Mouse (Mus musculus): Measurements from ENCODE around the gene Atf3.

Gene Atf3

DNA sequence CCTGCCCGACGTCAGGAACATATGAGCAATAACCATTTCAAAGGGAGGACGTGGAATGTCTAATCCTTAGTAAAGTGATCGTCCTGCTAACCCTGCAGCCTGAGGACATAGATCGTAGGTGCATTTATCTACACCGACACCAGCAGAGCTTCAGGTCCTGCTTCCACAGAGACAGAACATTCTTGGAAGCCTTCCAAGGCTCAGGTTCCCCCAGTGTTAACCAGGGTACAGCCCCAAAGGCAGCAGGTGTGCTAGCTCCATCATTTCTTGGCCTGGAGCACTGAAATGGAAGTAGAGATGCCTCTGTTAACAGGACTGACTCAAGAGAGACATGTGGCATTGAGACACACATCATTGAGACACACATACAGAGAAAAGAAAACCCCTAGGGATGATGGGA, 25.6 kb downstream of the Atf3 start:
- no peak for DNase-seq (ENCODE audit: low spot score in 2 of 2)

DNA sequence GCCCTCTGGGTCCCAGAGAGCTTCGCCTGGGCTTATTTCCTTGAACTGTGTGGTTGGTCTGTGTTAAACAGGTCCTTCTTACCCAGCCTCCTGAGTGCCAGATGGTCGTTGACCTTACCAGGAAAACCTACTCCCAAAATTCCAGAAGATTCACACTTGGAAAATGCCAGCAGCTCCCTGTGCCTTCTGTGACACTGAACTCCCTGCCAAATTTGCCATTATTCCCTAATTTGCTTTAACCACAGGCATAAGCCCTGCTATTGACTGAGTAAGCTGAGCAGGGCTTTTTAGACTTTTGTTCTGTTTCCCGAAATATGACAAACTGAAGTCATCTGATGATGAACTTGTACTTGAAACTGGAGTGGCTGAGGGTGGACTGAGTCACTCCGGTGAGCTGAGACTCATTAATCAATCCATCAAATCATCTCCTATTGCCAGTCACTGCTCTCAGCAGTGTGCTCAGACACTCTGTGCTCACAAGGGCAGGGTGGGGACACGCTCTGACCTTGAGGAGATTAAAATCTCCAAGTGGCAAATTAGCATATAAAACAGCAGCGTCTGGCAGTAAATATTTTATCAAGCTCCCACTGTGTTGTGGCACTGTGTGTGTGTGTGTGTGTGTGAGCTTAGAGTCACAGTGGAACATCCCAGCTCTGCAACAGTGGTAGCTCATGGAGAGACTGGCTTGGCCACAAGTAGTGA, 28.0 kb downstream of the Atf3 start:
- DNase-seq (ENCODE audit: low spot score in 2 of 2): no peak

DNA sequence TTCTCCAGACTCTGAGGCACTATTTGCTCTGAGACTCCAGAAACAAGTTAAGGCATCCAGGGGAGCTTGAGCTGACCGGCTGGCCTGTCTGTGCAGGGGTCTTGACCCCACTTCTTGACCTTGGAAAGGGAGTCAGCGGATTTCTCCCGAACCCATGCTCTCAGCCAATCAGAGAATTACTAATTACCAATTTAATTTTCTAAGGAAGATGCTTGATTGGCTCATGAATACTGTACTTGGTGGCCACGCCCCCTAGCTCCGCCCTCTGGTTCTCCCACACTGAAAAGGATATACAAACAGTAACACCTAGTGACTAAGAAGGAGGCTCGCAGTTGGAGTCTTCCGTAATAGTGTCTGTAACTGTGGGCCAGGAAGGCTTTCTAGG, 31.5 kb downstream of the Atf3 start:
- no peak for DNase-seq (ENCODE audit: low spot score in 2 of 2)

DNA sequence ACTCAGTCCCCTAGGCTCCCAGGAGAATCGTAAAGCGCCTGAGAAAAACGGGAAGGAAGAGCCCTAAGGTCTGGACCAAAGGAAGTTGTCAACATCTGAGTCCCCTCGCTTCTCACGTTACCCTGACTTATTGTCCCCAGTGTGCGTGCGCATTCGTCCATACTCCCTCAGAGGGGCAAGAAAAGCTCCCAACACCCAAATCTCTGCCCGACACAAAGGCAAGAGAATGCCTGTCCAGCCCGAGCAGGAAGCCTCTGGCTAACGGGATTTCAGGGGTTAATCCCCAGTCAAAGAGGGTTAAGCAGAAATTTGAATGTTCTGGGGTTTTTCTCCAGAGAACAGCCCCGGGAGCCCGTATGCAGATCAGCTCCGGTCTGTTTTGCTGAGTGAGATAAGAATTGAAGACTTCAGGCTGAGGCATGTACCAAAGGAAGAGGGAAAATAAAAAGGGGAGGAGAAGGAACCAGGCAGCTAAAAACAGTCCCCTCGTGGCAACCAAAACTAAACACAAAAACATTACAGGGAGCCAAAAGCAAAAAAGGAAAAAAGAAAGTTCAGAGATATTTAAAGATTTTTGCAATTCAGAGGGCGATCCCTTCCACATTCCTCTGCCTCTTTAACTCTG, 32.0 kb downstream of the Atf3 start:
- DNase-seq (ENCODE audit: low spot score in 2 of 2): no peak

DNA sequence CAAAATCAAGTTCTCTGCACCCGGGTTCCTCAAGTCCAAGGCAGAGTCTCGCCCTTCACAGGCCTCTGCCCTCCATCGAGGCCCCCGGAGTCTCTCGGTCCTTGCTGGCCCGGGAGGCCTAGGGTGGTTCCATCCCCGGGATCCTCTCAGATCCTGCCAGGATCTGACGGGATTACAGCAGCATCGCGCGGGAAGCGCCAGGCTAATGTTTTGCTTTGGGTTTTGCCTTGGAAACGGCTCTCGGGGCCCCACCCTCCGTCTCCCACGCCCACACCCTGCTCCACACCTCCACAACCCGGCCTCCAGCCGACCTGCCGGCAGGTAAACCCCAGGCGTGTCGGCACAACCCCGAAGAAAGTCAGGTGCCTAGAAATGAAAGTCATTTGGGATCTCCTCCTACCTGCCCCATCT, 33.0 kb downstream of the Atf3 start:
- no peak for DNase-seq (ENCODE audit: low spot score in 2 of 2)

DNA sequence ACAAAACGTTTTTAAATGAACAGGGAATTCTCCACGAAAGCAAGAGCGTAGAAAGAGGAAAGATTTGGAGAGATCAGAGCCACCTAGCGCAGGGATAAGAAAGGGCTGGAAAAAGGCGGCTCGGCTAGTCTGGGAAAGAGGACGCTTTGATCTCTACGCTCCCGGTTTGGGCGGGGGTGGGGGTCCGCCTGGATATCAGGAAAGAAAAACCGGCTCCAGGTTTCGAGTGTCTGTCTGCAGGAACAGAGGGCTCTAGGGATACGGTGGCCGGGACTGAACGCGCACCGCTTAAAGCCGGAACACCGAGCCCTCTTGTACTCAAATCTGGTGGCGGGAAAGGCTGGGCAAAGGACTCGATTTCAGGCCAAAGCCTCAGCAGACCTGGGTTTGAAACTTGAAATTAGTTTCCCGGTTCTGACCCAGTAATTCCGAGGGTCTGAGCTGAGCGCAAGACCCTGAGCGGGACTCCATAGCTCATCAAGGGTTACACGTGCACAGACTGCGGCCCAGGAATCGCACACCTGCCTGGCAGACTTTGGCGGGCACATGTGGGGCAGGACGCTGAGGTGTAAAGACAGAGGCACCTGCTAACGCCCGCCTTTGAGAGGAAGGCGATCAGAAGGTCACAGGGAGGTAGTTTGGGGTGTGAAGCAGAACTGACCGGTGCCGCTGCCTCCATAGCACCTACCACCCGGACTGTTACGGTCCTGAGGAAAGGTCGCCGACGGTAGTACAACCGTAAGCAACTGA, 33.6 kb downstream of the Atf3 start:
- no peak for DNase-seq (ENCODE audit: low spot score in 2 of 2)

DNA sequence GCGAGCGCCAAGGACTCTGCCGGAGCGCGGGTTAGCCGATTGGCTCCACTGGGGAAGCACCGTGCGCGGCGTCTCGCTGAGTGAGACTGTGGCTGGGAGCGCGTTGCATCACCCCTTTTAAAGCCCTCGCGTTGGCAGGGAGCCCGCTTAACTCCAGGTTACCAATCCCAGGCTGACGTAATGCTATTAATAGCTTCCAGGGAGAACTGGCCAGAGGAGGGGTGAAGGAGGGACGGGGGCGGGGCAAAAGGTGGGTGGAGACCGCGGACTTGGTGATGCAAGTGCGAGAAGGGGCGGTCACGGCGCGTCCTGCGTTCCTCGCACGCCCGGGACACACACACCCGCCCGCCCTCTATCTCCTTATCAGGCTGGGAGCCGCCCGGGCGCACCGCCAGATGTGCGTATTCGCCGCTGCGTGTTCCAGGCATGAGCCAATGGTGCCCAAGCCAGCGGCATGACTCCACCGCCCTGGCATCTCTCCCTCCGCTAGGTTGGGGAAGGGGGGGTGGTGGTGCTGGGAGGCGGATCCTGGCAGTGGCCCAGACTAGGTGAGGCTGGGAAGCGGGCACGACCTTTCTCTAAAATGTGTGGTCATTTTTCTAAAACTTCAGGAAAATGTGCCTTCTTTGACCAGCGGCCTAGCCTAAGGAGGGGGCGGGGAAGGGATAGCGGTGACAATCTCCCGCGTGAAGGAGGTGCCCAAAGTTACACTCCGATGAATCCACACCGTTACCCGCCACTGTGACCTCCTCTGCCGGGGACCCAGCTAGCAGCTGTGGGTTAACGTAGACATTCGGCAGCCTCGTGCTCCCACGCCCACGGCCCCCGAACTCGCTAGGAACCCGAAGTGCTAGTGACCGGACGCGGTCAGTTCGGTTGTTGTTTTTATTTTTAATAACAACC, 34.4 kb downstream of the Atf3 start:
- DNase-seq (ENCODE audit: low spot score in 2 of 2): peak; percentile 63 to 70

DNA sequence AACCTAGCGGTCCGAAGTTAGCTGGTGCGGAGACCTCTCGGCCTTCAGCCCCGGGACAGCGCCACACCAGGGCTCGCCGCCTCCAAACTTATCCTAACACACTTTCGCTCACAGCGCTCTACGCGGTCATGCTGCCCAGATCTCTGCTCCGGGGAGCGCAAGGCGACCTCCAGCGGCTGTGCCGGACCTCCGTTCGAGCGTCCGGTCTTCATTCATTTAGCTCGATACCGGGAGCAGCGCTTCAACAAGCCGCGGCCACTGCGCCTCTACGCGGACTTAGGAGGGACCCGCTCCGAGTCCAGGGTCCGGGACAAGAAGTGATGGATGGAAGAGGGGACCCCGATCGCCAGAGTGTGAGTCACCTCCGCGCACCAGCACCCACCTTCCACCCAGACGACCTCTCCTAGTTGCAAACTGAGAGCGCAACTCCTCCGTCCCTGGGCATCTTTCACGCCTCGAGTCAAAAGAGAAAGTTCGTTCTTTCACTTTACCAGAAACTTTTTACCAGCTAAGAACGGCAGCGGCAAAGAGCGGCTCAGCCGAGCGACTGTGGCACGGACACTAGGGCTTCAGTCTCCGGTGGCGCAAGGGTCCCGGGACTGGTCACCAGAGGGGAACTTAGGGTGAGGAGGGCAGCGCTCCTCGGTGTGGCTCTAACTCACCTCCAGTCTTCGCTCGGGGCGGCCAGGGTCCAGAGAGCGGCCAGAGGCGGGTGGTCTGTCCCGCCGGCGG, 35.2 kb downstream of the Atf3 start:
- peak in 1 of 2 experiments; percentile 13 for DNase-seq (ENCODE audit: low spot score in 2 of 2)

DNA sequence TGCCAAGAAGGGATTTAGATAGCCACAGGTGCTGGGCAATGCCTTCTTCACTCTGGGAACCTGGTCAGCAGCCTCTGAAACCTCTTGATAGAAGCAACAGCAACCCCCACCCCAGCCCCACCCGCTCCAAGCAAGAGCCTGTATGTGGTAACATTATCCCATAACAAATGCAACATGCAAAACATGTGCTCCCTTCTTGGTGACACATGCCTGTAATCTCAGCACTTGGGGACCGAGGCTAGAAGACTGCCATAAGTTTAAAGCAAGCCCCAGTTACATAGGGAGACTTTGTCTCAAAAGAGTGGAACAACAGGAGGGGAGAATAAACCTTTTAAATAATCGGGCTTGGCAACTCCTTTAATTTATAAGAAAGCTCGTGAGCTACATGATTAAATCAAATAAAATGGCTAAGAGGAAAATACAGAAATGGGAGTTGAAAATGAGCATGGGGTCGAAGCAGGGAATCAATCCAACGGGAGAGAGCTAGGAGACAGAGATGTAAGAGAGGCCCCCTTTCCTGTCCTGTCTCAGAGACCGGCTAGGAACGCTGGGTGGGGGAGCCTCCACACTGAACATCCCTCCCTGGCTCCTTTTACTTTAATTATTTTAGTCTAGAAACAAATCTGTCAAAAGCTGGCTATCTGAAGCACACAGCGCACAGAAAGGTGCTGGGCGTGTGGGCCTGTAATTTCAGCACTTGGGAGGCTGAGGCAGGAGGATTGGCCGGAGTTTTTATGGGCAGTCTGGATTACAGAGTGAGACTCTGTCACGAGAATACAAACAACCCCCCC, 36.2 kb downstream of the Atf3 start:
- DNase-seq (ENCODE audit: low spot score in 2 of 2): no peak

DNA sequence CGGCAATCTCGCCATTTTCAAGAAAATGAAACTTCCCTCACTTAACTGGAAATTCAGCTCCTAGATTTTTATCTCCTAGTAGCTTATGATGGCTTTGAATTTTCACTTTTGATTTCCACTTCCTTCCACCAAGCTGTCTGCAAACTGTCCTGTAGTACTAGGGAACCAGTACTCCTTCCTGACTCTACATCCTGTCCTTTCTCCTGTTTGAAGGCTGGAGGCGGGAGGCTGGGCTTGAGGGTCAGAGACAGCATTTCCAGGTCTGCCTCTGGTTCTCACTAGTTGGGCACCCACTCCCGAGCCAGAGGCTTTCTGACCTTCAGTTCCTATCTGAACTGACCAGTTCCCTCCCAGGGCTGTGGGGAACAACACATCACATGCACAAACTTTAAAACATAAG, 37.4 kb downstream of the Atf3 start:
- DNase-seq (ENCODE audit: low spot score in 2 of 2): no peak

DNA sequence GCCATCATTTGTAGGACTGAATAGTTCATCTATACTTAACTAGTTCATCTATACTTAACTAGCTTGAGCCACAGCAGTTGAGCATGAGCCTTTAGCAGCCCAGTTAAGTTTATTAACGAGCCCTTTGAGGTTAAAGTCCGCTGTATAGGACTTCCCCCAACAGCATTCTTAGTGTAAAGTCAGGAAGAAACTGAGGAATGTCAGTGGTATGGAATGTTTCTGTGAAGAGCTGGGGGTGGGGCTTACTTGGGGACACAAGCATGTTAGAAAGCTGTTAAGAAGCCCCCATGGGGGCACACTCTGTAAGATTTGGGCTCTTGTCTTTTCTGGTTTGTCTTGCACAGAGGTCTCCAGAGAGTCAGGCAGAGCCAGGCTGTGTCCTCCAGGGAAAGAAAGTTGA, 38.0 kb downstream of the Atf3 start:
- no peak for DNase-seq (ENCODE audit: low spot score in 2 of 2)

DNA sequence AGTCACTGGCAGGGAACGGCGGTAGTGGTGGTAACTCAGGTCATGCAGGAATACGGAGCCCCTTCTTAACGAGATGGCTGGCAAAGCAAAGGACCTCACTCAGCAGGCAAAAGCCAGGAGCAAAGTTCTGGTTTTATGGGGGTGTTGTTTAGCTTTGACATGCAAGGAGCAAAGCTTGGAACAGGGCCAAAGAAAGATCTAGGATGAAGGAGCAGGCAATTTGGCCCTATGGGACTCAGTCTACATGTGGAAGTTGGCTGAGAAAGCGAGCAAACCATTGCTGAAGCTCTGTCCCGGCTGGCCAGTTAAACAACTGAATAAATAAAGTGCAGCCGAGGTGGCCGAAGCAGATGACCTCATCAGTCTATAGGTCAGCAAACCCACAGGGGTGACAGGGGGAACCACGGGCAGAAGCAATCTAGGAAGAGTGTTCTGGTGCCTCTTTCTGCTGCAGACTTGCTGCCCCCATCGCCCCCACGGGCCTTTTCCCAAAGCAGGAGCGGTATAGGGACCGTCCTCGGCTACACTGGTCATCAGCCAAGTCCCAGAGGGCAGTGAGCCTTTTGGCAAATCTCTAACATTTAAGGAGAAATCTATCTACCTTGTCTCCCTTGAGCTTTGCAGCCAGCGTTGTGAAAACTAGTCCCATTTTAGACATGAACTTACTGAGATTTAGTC, 39.2 kb downstream of the Atf3 start:
- no peak for DNase-seq (ENCODE audit: low spot score in 2 of 2)

DNA sequence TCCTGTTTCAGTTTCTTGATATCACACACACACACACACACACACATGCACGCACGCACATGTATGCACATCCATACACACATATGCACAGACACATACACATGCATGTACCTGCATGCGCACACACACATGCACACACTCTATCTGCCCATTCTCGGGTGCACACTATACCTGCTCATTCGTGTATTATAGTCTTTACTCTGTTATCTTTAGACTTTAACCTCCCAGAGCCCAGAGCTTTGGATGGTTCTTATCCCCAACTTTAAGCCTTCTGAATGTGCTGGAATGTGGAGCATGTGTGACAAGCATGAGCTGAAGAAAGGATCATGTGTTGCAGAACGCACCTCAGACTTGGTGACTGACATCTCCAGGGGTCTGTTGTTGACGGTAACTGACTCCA, 41.0 kb downstream of the Atf3 start:
- DNase-seq (ENCODE audit: low spot score in 2 of 2): no peak

DNA sequence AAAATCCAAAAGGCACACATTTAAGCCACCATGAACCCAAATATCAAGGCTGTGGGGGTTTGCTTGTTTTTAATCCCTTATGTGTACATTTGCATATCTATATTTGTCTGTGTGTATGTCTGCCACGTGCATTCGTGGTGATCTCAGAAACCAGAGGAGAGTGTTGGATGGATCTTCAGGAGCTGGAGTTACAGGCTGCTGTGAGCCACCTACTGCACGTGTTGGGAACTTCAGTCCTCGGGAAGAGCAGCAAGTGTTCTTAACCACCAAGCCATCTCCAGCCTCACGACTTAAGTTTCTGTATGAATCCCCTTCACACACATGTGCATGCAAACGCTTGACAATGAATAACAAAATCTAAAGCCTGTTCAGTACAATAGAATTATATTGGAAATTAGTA, 45.4 kb downstream of the Atf3 start:
- peak; percentile 47 for DNase-seq (ENCODE audit: low spot score in 2 of 2)

DNA sequence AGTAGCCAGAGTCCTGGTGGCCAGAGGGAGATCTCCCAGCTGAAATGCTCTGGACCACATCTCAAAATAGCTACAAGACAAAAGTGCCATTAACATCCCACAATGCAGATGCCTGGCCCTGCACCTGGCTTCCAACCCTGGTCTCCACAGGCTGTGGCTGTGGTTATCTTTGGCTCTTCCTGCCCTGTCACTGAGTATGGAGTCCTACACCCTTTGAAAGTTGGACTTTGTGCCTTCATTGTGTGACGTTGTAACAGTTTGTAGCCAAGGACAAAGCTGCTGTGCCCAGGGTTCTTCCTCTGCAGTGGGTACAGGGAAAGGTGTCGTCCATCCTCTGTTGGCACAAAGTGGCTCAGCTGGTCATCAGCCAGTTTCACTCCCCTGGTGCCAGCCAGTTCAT, 47.4 kb downstream of the Atf3 start:
- no peak for DNase-seq (ENCODE audit: low spot score in 2 of 2)

DNA sequence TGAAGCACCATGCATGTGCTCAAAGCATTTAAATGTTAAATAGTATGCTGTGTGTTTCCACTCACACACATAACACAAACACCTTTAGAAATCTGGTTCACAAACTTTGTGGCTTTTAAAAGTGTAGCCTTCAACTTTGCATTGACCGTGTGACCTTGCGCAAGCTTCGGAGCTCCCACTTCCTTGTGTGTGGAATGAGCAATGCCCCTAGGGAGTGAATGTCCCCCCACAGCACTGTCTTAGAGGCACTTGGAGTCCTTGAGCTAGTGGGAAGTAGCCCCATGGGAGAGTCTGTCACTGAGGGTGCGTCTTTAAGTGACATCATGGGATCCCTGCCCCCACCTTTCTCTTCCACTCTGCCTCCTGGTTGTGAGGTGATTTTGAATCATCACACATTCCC, 51.6 kb downstream of the Atf3 start:
- DNase-seq (ENCODE audit: low spot score in 2 of 2): no peak

DNA sequence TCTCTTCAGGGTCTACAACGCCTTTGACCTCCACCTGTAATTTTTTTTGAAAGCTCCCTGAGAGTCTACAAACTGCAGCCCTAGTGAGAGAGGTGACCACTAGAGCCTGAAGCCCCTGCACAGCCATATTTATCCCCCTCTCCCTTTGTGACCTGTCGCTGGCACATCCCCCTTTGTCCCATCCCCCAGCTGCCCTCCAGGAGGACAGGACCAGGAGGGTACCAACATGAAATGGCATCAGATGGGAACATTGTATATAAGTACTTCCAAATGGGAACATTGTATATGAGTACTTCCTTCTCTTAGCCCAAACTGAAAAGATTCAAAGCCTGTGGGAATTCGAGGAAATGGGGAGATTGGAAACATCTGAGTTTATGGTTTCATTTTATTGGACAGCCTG, 53.1 kb downstream of the Atf3 start, which contains the start of gene Fam71a:
Fam71a (minus strand) TSS at position 101 of the 400 bp plus-strand sequence.
- DNase-seq (ENCODE audit: low spot score in 2 of 2): no peak

DNA sequence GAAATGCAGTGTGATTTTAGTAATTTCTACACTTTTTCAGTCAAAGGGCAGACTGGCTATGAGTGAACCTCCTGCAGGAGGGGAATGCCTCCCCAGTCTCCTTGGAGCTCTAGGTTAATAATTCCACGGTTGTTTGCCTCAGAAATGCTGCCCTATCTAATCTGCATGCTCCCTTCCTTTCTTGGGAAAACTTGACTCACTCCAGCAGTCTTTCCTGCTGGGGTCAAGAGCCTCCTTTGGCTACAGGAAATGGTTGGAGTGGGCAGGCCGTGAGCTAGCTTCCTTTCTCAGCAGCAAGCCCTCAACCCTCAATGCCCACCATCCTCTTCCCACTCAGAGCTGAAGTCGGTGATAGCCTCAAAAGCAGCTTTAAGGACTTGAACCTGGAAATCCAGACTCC, 63.5 kb downstream of the Atf3 start:
- DNase-seq (ENCODE audit: low spot score in 2 of 2): no peak

DNA sequence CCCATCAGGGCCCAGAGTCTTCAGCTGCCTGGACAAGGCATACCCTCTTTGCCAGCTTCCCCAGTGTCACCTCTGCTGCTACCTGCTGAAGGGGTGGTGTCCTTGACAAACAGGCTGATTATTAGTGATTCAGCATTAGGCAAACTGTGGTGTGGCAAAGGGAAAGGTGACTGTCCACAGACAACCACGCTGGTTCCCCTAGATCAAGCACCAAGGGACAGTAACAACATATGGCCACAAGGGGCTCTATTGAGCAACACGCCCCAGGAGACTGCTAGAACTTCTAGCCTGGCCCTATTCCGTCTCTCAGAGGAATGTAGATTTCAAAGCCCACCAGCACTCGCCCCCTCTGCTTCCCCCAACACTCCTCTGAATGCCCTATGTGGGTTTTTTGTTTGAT, 64.8 kb downstream of the Atf3 start:
- peak; percentile 11 to 29 for DNase-seq (ENCODE audit: low spot score in 2 of 2)

Measured in frontal cortex, postnatal 25 days (tissue).